Mouse (Mus musculus) embryonic facial prominence, embryonic 14.5 days (tissue): ENCODE results near the gene Psmd6. TPM values are rescaled to one million over a fixed set of nuclear protein-coding genes. Genes with fewer than 3 reads are reported as not detected.

ENCODE experiments used
- ATAC-seq: fragments of 200-750 bp; cut with Nextera tagmentation; 2 replicates; pipeline ENCODE4 v1.8.0; 2017; ENCODE audit warnings: low read depth, moderate number of reproducible peaks, moderate TSS enrichment
- DNase-seq: peaks from one replicate; pipeline ENCODE4 v3.0.0-alpha.2; 2015; ENCODE audit warnings: low spot score
- H3K27ac ChIP-seq: fragments of 300-500 bp; sonication (generic); replicated peaks from 2 replicates; pipeline ENCODE4 v1.5.1; 2014; ENCODE audit warnings: low read depth, mild to moderate bottlenecking, low read length, moderate library complexity
- H3K27me3 ChIP-seq: fragments of 300-500 bp; sonication (generic); replicated peaks from 2 replicates; pipeline ENCODE4 v1.6.1; 2014; ENCODE audit warnings: low read length; ENCODE audit not compliant: control insufficient read depth, insufficient read depth
- H3K36me3 ChIP-seq: fragments of 300-500 bp; sonication (generic); 2 replicates; pipeline ENCODE4 v1.6.1; 2014; ENCODE audit warnings: low read length, mixed read lengths; ENCODE audit not compliant: control insufficient read depth, insufficient read depth
- H3K4me1 ChIP-seq: fragments of 300-500 bp; sonication (generic); 2 replicates; pipeline ENCODE4 v1.6.1; 2014; ENCODE audit warnings: antibody characterized with exemption, low read length; ENCODE audit not compliant: control insufficient read depth, insufficient read depth
- H3K4me2 ChIP-seq: fragments of 300-500 bp; sonication (generic); 2 replicates; pipeline ENCODE4 v1.6.1; 2014; ENCODE audit warnings: low read depth, mild to moderate bottlenecking, low read length, moderate library complexity, mixed read lengths
- H3K4me3 ChIP-seq: fragments of 300-500 bp; sonication (generic); 2 replicates; pipeline ENCODE4 v1.5.1; 2014; ENCODE audit warnings: low read depth, mild to moderate bottlenecking, low read length
- H3K9ac ChIP-seq: fragments of 300-500 bp; sonication (generic); 2 replicates; pipeline ENCODE4 v1.6.1; 2014; ENCODE audit warnings: low read depth, mild to moderate bottlenecking, low read length, moderate library complexity, mixed read lengths
- H3K9me3 ChIP-seq: fragments of 300-500 bp; sonication (generic); 2 replicates; pipeline ENCODE4 v1.6.1; 2016; ENCODE audit warnings: low read length; ENCODE audit not compliant: control insufficient read depth
- WGBS: fragments of 180-500 bp; shearing (Covaris S2); extraction: QIAGEN DNeasy Blood & Tissue Kit; methylation state at CpG from one replicate; pipeline ENCODE4 v1.1.7; 2014; 5-methylcytosine and 5-hydroxymethylcytosine counted together
- polyA plus RNA-seq: library from polyadenylated mRNA; unstranded; fragments of >200 nt; fragmentation: Nextera tagmentation; extraction: Ambion mirVana; gene quantifications from 2 replicates; pipeline ENCODE4 v1.2.1, GENCODE M21; 2014

Gene Psmd6
- polyA plus RNA-seq = 226 and 249 TPM in 2 replicates

DNA sequence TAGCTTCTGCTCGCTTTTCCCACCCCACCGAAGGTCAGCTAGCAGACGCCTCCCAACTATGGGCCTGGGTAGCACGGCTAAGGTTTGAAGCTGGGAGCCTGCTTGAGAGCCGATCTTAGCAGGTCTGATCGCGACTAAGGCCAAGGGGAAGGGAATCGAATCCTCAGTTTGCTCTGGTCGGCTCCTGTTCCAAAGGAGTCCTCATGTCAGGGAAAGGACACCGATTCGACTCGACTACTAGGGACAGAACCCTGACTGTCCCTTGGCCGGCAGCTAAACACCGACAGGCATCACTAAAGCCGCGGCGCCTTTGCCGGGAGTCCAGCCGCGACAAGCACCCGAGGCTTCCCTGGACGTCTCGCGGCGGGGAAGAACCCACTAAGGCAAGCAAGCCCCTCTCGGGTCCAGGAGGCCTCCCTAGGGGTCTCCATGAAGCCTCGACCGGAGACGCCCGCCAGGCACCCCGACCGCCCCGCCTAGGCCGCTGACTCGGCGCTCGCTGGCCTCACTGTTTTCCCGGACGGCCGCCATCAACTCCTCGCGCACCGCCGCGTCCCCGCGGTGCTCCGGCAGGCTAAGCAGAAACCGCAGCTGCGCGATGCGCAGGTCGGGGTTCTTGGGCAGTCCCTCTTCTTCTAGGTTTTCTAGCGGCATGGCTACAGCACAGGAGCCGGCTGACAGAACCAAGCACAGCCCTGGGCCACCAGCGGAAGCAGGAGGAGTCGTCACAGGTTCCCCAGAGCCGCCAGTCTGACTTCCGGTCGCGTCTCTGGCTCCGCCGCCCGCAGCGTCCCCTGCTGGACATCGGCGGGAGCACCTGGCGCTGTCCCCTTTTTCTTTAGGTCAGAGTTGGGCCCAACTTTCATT, at the start of gene Psmd6:
Gene Psmd6 (minus strand): TSS at position 755 of the 867 bp plus-strand sequence.
- H3K27ac ChIP-seq = peak within 1 kb of the TSS; percentile 87
- peak within 1 kb of the TSS; percentile 92 for H3K4me2 ChIP-seq
- H3K27me3 ChIP-seq = no peaks in the 10 kb centered on the region
- peak within 1 kb of the TSS; percentile 97 for H3K9ac ChIP-seq
- DNase-seq (peak; percentile 95), ATAC-seq (peak; percentile 97)
- peak within 1 kb of the TSS; percentile 95 for H3K4me3 ChIP-seq
- peaks cover 36% of the 10 kb centered on the region for H3K36me3 ChIP-seq
- under 1% methylated on average over 50 of the region's 68 CpGs for WGBS
- peaks cover 5% of the 10 kb centered on the region; the same call in 1 of the 2 replicates for H3K4me1 ChIP-seq
- no peaks in the 10 kb centered on the region for H3K9me3 ChIP-seq

DNA sequence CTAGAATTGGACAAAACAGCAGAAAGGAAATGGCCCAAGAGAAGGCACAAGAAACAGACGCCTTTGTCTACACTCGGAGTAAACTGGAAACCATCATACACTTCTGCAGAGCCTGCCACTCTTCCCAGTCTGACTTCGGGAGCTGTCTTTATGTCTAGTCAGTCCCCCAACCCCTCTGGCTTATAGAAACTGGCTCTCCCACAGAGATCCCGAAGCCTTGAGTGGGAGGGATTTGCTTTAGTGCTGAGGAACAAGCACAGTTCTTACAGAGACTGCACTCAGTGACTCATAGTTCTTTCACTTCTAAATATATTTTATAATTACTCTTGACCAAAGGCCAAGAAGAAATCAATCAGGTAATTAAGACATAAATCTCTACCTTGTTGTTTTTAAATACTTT, 10.1 kb downstream of the Psmd6 start:
- no peaks in the 10 kb centered on the region for H3K9me3 ChIP-seq
- H3K4me2 ChIP-seq = no peak overlapping the region
- no peak overlapping the region for H3K27ac ChIP-seq
- ATAC-seq (no peak), DNase-seq (no peak)
- H3K4me1 ChIP-seq = no peaks in the 10 kb centered on the region
- H3K36me3 ChIP-seq = peaks cover 66% of the 10 kb centered on the region
- 80% methylated on average over 4 of the region's 4 CpGs for WGBS
- no peak overlapping the region for H3K4me3 ChIP-seq
- H3K9ac ChIP-seq = no peak overlapping the region
- H3K27me3 ChIP-seq = no peaks in the 10 kb centered on the region

DNA sequence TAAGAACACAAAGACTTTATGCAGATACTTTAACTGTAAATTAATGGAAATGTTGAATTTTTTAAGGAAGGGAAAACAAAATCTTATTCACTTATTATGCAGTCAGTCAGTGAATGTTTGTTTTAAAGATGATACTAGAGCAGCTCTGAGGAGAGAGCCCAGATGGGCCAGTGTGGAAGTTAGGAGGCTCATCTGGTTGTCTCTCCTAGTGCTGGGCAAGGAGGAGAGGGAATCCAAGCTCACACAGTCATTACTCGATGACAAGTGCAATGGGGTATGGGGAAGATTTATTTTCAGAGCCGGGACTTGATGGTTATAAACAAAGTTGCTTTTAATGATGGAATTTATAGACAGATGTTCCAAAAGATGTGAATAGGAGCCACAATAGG, 15.9 kb downstream of the Psmd6 start:
- no peaks in the 10 kb centered on the region for H3K9me3 ChIP-seq
- WGBS = 77% methylated on average over 2 of the region's 2 CpGs
- no peak overlapping the region for H3K27ac ChIP-seq
- peaks cover 49% of the 10 kb centered on the region for H3K36me3 ChIP-seq
- ATAC-seq (no peak), DNase-seq (no peak)
- no peaks in the 10 kb centered on the region for H3K27me3 ChIP-seq
- no peak overlapping the region for H3K4me2 ChIP-seq
- H3K4me1 ChIP-seq = no peaks in the 10 kb centered on the region
- no peak overlapping the region for H3K4me3 ChIP-seq
- no peak overlapping the region for H3K9ac ChIP-seq

DNA sequence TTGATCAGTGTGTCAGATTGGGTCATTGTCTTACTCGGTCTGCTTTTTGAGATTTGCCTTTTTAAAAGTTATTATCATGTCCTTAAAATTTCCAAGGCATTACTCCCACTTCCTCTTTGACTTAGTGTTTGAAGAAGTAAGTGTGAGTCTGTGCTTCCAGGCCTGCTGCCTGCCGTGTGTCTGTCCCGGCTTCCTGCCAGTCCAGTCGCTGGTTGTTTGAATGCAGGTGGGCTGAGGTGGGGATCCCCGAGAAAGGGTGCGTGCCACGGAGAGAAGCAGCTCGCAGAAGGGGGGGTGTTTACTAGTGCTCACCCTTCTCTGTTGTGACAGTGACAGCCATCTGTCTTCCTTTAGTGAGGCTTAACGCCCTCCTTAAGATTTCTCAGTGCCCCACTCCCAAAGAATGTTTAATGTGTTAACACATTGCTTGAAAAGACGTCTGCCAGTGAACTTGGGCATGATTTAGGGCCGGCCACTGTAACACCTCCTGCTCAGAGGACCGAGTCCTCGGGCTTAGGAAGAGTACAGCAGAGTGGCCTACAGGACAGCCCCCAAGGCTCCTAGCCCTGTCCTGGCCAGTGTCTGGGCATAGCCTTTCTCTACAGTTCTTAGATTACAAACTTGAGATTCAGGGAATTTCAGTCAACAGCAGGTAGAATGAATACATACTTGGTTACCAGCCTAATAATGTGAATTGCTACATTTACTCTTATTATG, 16.4 kb downstream of the Psmd6 start:
- no peak overlapping the region for H3K9ac ChIP-seq
- no peak overlapping the region for H3K4me2 ChIP-seq
- WGBS = 70% methylated on average over 13 of the region's 13 CpGs
- DNase-seq (no peak), ATAC-seq (no peak)
- no peaks in the 10 kb centered on the region for H3K9me3 ChIP-seq
- no peaks in the 10 kb centered on the region for H3K4me1 ChIP-seq
- H3K27me3 ChIP-seq = no peaks in the 10 kb centered on the region
- H3K27ac ChIP-seq = no peak overlapping the region
- no peak overlapping the region for H3K4me3 ChIP-seq
- H3K36me3 ChIP-seq = peaks cover 49% of the 10 kb centered on the region

DNA sequence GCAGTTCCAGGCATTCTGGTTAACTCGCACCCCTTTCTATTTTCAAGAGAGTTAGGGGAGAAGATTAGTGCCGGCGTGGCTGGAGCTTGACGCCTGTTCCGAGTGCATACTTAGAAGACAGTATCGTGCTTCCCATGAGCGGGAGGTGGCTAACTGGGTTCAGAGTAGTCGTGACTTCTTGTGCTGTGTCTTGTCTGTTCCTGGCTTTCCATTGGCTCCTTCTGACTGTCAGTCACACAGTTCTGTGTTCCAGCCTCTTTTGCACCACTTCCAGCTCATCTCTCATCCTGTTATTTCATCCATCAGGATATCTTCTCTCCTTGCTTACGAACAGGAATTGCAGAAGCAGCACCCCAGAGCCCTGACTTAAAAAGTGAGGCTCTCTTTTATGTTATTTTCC, 19.5 kb downstream of the Psmd6 start:
- Histone ChIP-seq H3K4me1 (no peaks in the 10 kb centered on the region), H3K27ac (no peak overlapping the region), H3K27me3 (no peaks in the 10 kb centered on the region), H3K4me3 (no peak overlapping the region), H3K4me2 (no peak overlapping the region), H3K9me3 (no peaks in the 10 kb centered on the region), H3K36me3 (peaks cover 53% of the 10 kb centered on the region), H3K9ac (no peak overlapping the region)
- ATAC-seq = no peak
- 92% methylated on average over 9 of the region's 9 CpGs for WGBS
- no peak for DNase-seq

DNA sequence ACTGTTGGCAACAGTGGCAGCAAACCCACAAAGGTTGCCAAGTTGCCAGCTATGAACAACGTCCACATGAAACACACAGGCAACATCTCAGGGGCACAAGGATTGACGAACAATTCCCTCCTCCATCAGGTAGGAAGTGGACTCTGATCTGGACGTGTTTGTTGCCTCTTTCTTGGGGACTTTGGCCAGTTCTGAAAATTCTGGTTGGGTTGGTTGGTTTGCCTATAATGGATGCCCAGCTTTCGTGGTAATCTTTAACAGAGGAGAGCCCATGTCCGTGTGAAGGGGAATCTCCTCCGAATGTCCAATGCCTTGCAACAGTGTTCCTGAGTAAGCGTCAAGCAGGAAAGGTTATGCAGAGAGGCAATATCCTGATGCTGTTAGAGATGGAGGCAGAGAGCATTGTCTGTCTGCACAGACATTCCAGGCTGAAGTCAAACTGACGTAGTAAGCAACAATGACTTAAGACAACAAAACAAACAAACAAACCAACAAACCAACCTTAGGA, 20.0 kb downstream of the Psmd6 start:
- no peak overlapping the region for H3K4me3 ChIP-seq
- H3K4me2 ChIP-seq = no peak overlapping the region
- H3K4me1 ChIP-seq = no peaks in the 10 kb centered on the region
- H3K9me3 ChIP-seq = no peaks in the 10 kb centered on the region
- ATAC-seq = no peak
- no peak overlapping the region for H3K9ac ChIP-seq
- no peaks in the 10 kb centered on the region for H3K27me3 ChIP-seq
- H3K36me3 ChIP-seq = peaks cover 58% of the 10 kb centered on the region
- 89% methylated on average over 8 of the region's 8 CpGs for WGBS
- DNase-seq = no peak
- H3K27ac ChIP-seq = no peak overlapping the region

DNA sequence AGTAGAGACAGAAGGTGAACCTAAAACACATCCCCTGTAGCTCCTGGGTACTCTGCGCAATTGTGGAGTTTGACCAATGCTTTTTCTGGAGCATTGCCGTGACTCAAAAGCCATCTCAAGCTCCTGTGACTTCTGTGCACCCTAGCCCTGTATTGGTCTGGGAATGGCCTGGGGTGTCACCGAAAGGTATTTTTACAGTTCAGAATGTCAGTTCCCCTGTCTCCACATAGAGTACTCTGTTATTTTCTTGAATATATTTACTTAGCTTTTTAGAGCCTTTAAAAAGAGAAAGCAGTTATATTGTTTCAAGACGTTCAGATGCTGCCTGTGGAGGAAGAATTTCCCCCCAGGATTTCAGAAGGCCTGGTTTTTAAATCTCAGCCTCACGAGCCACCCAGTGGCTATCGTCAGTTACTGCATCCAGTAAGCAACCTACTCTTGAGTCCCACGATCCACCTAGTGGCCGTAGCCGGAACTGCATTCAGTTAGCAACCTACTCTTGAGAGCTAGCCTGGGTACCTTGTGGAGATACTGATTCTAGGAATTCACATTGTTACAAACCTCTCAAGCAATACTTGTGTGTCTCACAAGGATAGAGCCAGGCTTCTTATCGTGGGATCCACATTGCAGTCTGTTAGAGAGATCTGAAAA, 22.3 kb downstream of the Psmd6 start:
- WGBS = 29% methylated on average over 10 of the region's 10 CpGs
- Histone ChIP-seq H3K4me2 (no peak overlapping the region), H3K27ac (no peak overlapping the region), H3K4me3 (no peak overlapping the region), H3K36me3 (peaks cover 54% of the 10 kb centered on the region), H3K9me3 (no peaks in the 10 kb centered on the region), H3K9ac (no peak overlapping the region), H3K27me3 (no peaks in the 10 kb centered on the region), H3K4me1 (no peaks in the 10 kb centered on the region)
- ATAC-seq (peak; percentile 54; the same call in 1 of the 2 replicates), DNase-seq (peak; percentile 93)

DNA sequence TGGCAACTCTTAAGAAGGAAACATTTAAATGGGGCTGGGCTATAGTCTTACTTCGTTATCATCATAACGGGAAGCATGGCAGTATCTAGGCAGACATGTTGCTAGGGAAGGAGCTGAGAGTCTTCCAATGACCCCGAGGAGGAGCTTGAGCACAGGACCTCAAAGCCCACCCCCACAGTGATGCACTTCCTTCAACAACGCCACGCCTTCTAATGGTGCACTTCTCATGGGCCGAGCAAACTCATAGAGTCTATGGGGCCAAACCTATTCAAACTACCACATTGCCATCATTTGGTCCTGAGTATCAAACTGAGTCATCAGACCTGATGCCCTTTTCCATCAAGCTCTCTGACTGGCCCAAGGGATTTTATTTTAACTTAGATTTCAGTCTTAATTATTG, 30.2 kb downstream of the Psmd6 start:
- 95% methylated on average over 6 of the region's 6 CpGs for WGBS
- Histone ChIP-seq H3K4me1 (no peaks in the 10 kb centered on the region), H3K9ac (no peak overlapping the region), H3K27ac (no peak overlapping the region), H3K4me3 (no peak overlapping the region), H3K36me3 (peaks cover 29% of the 10 kb centered on the region), H3K9me3 (no peaks in the 10 kb centered on the region), H3K27me3 (no peaks in the 10 kb centered on the region), H3K4me2 (no peak overlapping the region)
- ATAC-seq (no peak), DNase-seq (no peak)
